Mouse (Mus musculus) hematopoietic stem cell, adult 5-6 weeks (primary cell): Measurements from ENCODE around the gene Cd79a. TPM values are rescaled to one million over a fixed set of nuclear protein-coding genes. Genes with fewer than 3 reads are reported as not detected.

ENCODE experiments used
- total RNA-seq: library from RNA; stranded (forward); fragments of 172-1452, 232-1000 nt; gene quantifications from 2 replicates; pipeline ENCODE4 v1.2.3, GENCODE M21; 2017

Cd79a gene
- total RNA-seq, 1 experiment from 2014 or later = not detected

Other genes with a start within 250 kb of the Cd79a start
- not detected in 2 replicates for gene Tex101, start 220.7 kb upstream of the Cd79a start, total RNA-seq
- not detected in 2 replicates for gene BC049730, start 188.1 kb upstream of the Cd79a start, total RNA-seq
- gene Gm4763, start 170.5 kb upstream of the Cd79a start, total RNA-seq = not detected in 2 replicates
- gene Cd177, start 137.1 kb upstream of the Cd79a start, total RNA-seq = 31.5 and 105 TPM in 2 replicates
- 1.1 and 15.1 TPM in 2 replicates for gene Ceacam10, start 120.2 kb upstream of the Cd79a start, total RNA-seq
- gene Gm9844, start 35.2 kb upstream of the Cd79a start, total RNA-seq = 12.6 and 24.0 TPM in 2 replicates
- gene Lypd4, start 27.4 kb upstream of the Cd79a start, total RNA-seq = not detected in 2 replicates
- gene Dmrtc2, start 27.3 kb upstream of the Cd79a start, total RNA-seq = not detected in 2 replicates
- 672 and 1,863 TPM in 2 replicates for gene Rps19, start 13.0 kb upstream of the Cd79a start, total RNA-seq
- gene Arhgef1, start 5.5 kb downstream of the Cd79a start, total RNA-seq = 55.2 and 97.4 TPM in 2 replicates
- not detected in 2 replicates for gene Gm4881, start 47.1 kb downstream of the Cd79a start, total RNA-seq
- 77.1 and 120 TPM in 2 replicates for gene Rabac1, start 75.4 kb downstream of the Cd79a start, total RNA-seq
- 7.7 and 9.9 TPM in 2 replicates for gene Atp1a3, start 108.6 kb downstream of the Cd79a start, total RNA-seq
- gene Grik5, start 175.0 kb downstream of the Cd79a start, total RNA-seq = 11.4 and 36.2 TPM in 2 replicates
- 6.3 and 6.6 TPM in 2 replicates for gene Zfp574, start 175.2 kb downstream of the Cd79a start, total RNA-seq